ENCODE assay signal across 21 mouse cellular contexts in genomic region chr3:144229312-144229711, GRCm38 (mm10). TPM values are rescaled to one million over a fixed set of nuclear protein-coding genes. Genes with fewer than 3 reads are reported as not detected.
DNase-seq lines count a peak whose midpoint lies in the region; ATAC-seq and TF ChIP-seq lines count a peak whose summit lies in the region.
"Had no signal": no experiment of that assay in that cellular context is flagged by ENCODE, and none has a peak within 500 bp of the region (broad histone marks: within the 10 kb centered on the region; RNA-seq: fewer than 3 reads in every experiment).

No protein-coding gene starts in this region.

- H3K27me3 ChIP-seq in embryonic facial prominence, embryonic 10.5 days (replicated peaks; ENCODE audit: low read depth, poor library complexity, severe bottlenecking): peaks cover 3% of the 10 kb centered on the region
- H3K27me3 ChIP-seq in embryonic facial prominence, embryonic 13.5 days: peaks cover 11% of the 10 kb centered on the region; the same call in 1 of the 2 replicates
- H3K27me3 ChIP-seq in embryonic facial prominence, embryonic 15.5 days: no peaks in the 10 kb centered on the region
- H3K27me3 ChIP-seq in forebrain, embryonic 16.5 days (replicated peaks; ENCODE audit: control insufficient read depth, insufficient read depth, low read length): peaks cover 5% of the 10 kb centered on the region
- H3K27me3 ChIP-seq in cerebellum, adult 2 months (ENCODE audit: control insufficient read depth, insufficient read depth, low read length): no peaks in the 10 kb centered on the region
- H3K27me3 ChIP-seq: Patski had no signal

- ATAC-seq in embryonic facial prominence, embryonic 13.5 days (ENCODE audit: insufficient number of reproducible peaks, insufficient read depth, low FRiP score, low TSS enrichment, low read depth): no peak
- no peak for ATAC-seq in embryonic facial prominence, embryonic 15.5 days (ENCODE audit: insufficient number of reproducible peaks, low FRiP score, low TSS enrichment, low read depth)
- ATAC-seq in forebrain, embryonic 16.5 days: no peak
- ATAC-seq: activated CD4-positive, CD25-positive, alpha-beta regulatory T cell, adult 4 months; forebrain, embryonic 14.5 days; forebrain, postnatal 0 days; Patski had no signal

- H3K4me3 ChIP-seq in embryonic facial prominence, embryonic 10.5 days: no peak overlapping the region
- no peak overlapping the region for H3K4me3 ChIP-seq in embryonic facial prominence, embryonic 13.5 days
- H3K4me3 ChIP-seq in embryonic facial prominence, embryonic 15.5 days (replicated peaks): no peak overlapping the region
- H3K4me3 ChIP-seq in forebrain, embryonic 16.5 days (replicated peaks; ENCODE audit: low read length): no peak overlapping the region
- H3K4me3 ChIP-seq in cerebellum, adult 2 months (replicated peaks; ENCODE audit: insufficient read depth, low read depth, low read length): no peak overlapping the region
- H3K4me3 ChIP-seq: erythroblast, embryonic 14.5 days; forebrain, embryonic 10.5 days; forebrain, embryonic 12.5 days had no signal

- no peak for DNase-seq in embryonic facial prominence, embryonic 10.5 days (ENCODE audit: low spot score)
- no peak for DNase-seq in spleen, adult 12 weeks (ENCODE audit: low spot score)
- no peak for DNase-seq in cerebellum, adult 2 months
- DNase-seq: adrenal gland, adult 8-10 months; adrenal gland, postnatal 14 days; adrenal gland, postnatal 36 days; cerebellum, adult 11 months; cerebellum, adult 18-20 months; cerebellum, adult 9-10 months; cerebellum, postnatal 10 days; cerebellum, postnatal 25 days; forebrain, postnatal 0 days had no signal

- no peaks in the 10 kb centered on the region for H3K9me3 ChIP-seq in embryonic facial prominence, embryonic 10.5 days
- H3K9me3 ChIP-seq in embryonic facial prominence, embryonic 13.5 days: no peaks in the 10 kb centered on the region
- no peaks in the 10 kb centered on the region for H3K9me3 ChIP-seq in embryonic facial prominence, embryonic 15.5 days (replicated peaks)
- no peaks in the 10 kb centered on the region for H3K9me3 ChIP-seq in forebrain, embryonic 16.5 days (ENCODE audit: control insufficient read depth, low read length)
- H3K9me3 ChIP-seq: forebrain, embryonic 10.5 days; forebrain, embryonic 12.5 days had no signal

- WGBS in embryonic facial prominence, embryonic 10.5 days: 48% methylated on average over 7 of the region's 7 CpGs
- 21% methylated on average over 7 of the region's 7 CpGs for WGBS in embryonic facial prominence, embryonic 13.5 days
- WGBS in embryonic facial prominence, embryonic 15.5 days: 21% methylated on average over 7 of the region's 7 CpGs
- WGBS in forebrain, embryonic 16.5 days: 66% methylated on average over 7 of the region's 7 CpGs
- 57% methylated on average over 7 of the region's 7 CpGs for WGBS in cerebellum, adult 2 months

- H3K27ac ChIP-seq in embryonic facial prominence, embryonic 10.5 days (replicated peaks): peak overlapping the region; percentile 24; the same call in 1 of the 2 replicates
- 0 out of 2 replicates have a peak overlapping the region, but pooled peaks have one; percentile 16 for H3K27ac ChIP-seq in embryonic facial prominence, embryonic 13.5 days
- H3K27ac ChIP-seq in embryonic facial prominence, embryonic 15.5 days (replicated peaks): 0 out of 2 replicates have a peak overlapping the region, but pooled peaks have one; percentile 34
- H3K27ac ChIP-seq in forebrain, embryonic 16.5 days (ENCODE audit: low read length): no peak overlapping the region
- no peak overlapping the region for H3K27ac ChIP-seq in cerebellum, adult 2 months (ENCODE audit: insufficient read depth, low read length)
- H3K27ac ChIP-seq: forebrain, embryonic 10.5 days; forebrain, embryonic 12.5 days had no signal

- no peak overlapping the region for H3K9ac ChIP-seq in embryonic facial prominence, embryonic 13.5 days
- no peak overlapping the region for H3K9ac ChIP-seq in embryonic facial prominence, embryonic 15.5 days
- H3K9ac ChIP-seq in forebrain, embryonic 16.5 days (replicated peaks; ENCODE audit: low read depth, low read length): no peak overlapping the region
- H3K9ac ChIP-seq: forebrain, embryonic 12.5 days; forebrain, postnatal 0 days had no signal

- no peaks in the 10 kb centered on the region for H3K36me3 ChIP-seq in embryonic facial prominence, embryonic 10.5 days (replicated peaks)
- no peaks in the 10 kb centered on the region for H3K36me3 ChIP-seq in embryonic facial prominence, embryonic 13.5 days
- H3K36me3 ChIP-seq in embryonic facial prominence, embryonic 15.5 days: no peaks in the 10 kb centered on the region
- H3K36me3 ChIP-seq in forebrain, embryonic 16.5 days (ENCODE audit: control insufficient read depth, insufficient read depth): no peaks in the 10 kb centered on the region
- H3K36me3 ChIP-seq: forebrain, embryonic 10.5 days; forebrain, embryonic 12.5 days had no signal

- no peak for TF ChIP-seq POLR2A in cerebellum, adult 2 months (IDR thresholded peaks at IDR 0.05; ENCODE audit: borderline replicate concordance, insufficient read depth, low read length)

- no peak overlapping the region for H3K4me2 ChIP-seq in embryonic facial prominence, embryonic 13.5 days
- H3K4me2 ChIP-seq in embryonic facial prominence, embryonic 15.5 days (replicated peaks): no peak overlapping the region
- H3K4me2 ChIP-seq in forebrain, embryonic 16.5 days (ENCODE audit: low read length): no peak overlapping the region
- H3K4me2 ChIP-seq: forebrain, embryonic 12.5 days had no signal

- no peak for TF ChIP-seq CTCF in cerebellum, adult 2 months (IDR thresholded peaks at IDR 0.05; ENCODE audit: borderline replicate concordance, insufficient read depth, low read depth, low read length)

- H3K4me1 ChIP-seq in embryonic facial prominence, embryonic 10.5 days: peaks cover 30% of the 10 kb centered on the region
- H3K4me1 ChIP-seq in embryonic facial prominence, embryonic 13.5 days: peaks cover 9% of the 10 kb centered on the region
- H3K4me1 ChIP-seq in embryonic facial prominence, embryonic 15.5 days: 0 out of 2 replicates have a peak, but pooled peaks cover 16% of the 10 kb centered on the region
- H3K4me1 ChIP-seq in forebrain, embryonic 16.5 days (replicated peaks; ENCODE audit: control insufficient read depth, insufficient read depth, low read length): no peaks in the 10 kb centered on the region; the same call in 1 of the 2 replicates
- no peaks in the 10 kb centered on the region for H3K4me1 ChIP-seq in cerebellum, adult 2 months (ENCODE audit: control insufficient read depth, insufficient read depth, low read length)

RNA-seq across cellular contexts. Expression of gene Lmo4, which starts 24.3 kb away (rescaled TPM):
- 61.2 and 66.3 TPM in 2 replicates for polyA plus RNA-seq in embryonic facial prominence, embryonic 10.5 days (2016; fragmentation: Nextera tagmentation; extraction: Ambion mirVana)
- 105 and 108 TPM in 2 replicates for polyA plus RNA-seq in embryonic facial prominence, embryonic 13.5 days (2015; fragmentation: Nextera tagmentation; extraction: Ambion mirVana)
- polyA plus RNA-seq in embryonic facial prominence, embryonic 15.5 days (2015; fragmentation: Nextera tagmentation; extraction: Ambion mirVana): 102 and 105 TPM in 2 replicates
- polyA plus RNA-seq in forebrain, embryonic 16.5 days (2015; fragmentation: Nextera tagmentation; extraction: Ambion mirVana): 163 and 186 TPM in 2 replicates
- 45.3 and 49.1 TPM in 2 replicates for polyA plus RNA-seq in cerebellum, adult 2 months (2012; rRNA removed)

Comparison
In these comparisons a context has a peak if more than half of its experiments do, and no peak if none do; other contexts are left out.
1. H3K27ac ChIP-seq: peak in embryonic facial prominence, embryonic 10.5 days (single experiment), embryonic facial prominence, embryonic 13.5 days (single experiment) and embryonic facial prominence, embryonic 15.5 days (single experiment); none in forebrain, embryonic 16.5 days (single experiment) and cerebellum, adult 2 months (single experiment).